Mouse (Mus musculus) embryonic facial prominence, embryonic 14.5 days (tissue): Measurements from ENCODE around the gene Elovl2. TPM values are rescaled to one million over a fixed set of nuclear protein-coding genes. Genes with fewer than 3 reads are reported as not detected.
"Not testable (repeated sequence)": the region's sequence is repeated elsewhere in the genome, so short reads cannot be mapped to it uniquely, and the experiment has no call there.

Source experiments
- ATAC-seq: fragments of 200-750 bp; cut with Nextera tagmentation; 2 replicates; pipeline ENCODE4 v1.8.0; 2017; ENCODE audit warnings: low read depth, moderate number of reproducible peaks, moderate TSS enrichment
- DNase-seq: peaks from one replicate; pipeline ENCODE4 v3.0.0-alpha.2; 2015; ENCODE audit warnings: low spot score
- H3K27ac ChIP-seq: fragments of 300-500 bp; sonication (generic); replicated peaks from 2 replicates; pipeline ENCODE4 v1.5.1; 2014; ENCODE audit warnings: low read depth, mild to moderate bottlenecking, low read length, moderate library complexity
- H3K27me3 ChIP-seq: fragments of 300-500 bp; sonication (generic); replicated peaks from 2 replicates; pipeline ENCODE4 v1.6.1; 2014; ENCODE audit warnings: low read length; ENCODE audit not compliant: control insufficient read depth, insufficient read depth
- H3K36me3 ChIP-seq: fragments of 300-500 bp; sonication (generic); 2 replicates; pipeline ENCODE4 v1.6.1; 2014; ENCODE audit warnings: low read length, mixed read lengths; ENCODE audit not compliant: control insufficient read depth, insufficient read depth
- H3K4me1 ChIP-seq: fragments of 300-500 bp; sonication (generic); 2 replicates; pipeline ENCODE4 v1.6.1; 2014; ENCODE audit warnings: antibody characterized with exemption, low read length; ENCODE audit not compliant: control insufficient read depth, insufficient read depth
- H3K4me2 ChIP-seq: fragments of 300-500 bp; sonication (generic); 2 replicates; pipeline ENCODE4 v1.6.1; 2014; ENCODE audit warnings: low read depth, mild to moderate bottlenecking, low read length, moderate library complexity, mixed read lengths
- H3K4me3 ChIP-seq: fragments of 300-500 bp; sonication (generic); 2 replicates; pipeline ENCODE4 v1.5.1; 2014; ENCODE audit warnings: low read depth, mild to moderate bottlenecking, low read length
- H3K9ac ChIP-seq: fragments of 300-500 bp; sonication (generic); 2 replicates; pipeline ENCODE4 v1.6.1; 2014; ENCODE audit warnings: low read depth, mild to moderate bottlenecking, low read length, moderate library complexity, mixed read lengths
- H3K9me3 ChIP-seq: fragments of 300-500 bp; sonication (generic); 2 replicates; pipeline ENCODE4 v1.6.1; 2016; ENCODE audit warnings: low read length; ENCODE audit not compliant: control insufficient read depth
- WGBS: fragments of 180-500 bp; shearing (Covaris S2); extraction: QIAGEN DNeasy Blood & Tissue Kit; methylation state at CpG from one replicate; pipeline ENCODE4 v1.1.7; 2014; 5-methylcytosine and 5-hydroxymethylcytosine counted together
- polyA plus RNA-seq: library from polyadenylated mRNA; unstranded; fragments of >200 nt; fragmentation: Nextera tagmentation; extraction: Ambion mirVana; gene quantifications from 2 replicates; pipeline ENCODE4 v1.2.1, GENCODE M21; 2014

The Elovl2 gene
- polyA plus RNA-seq, 1 experiment from 2014 or later, result 2.8 TPM

- H3K4me1 ChIP-seq, result no peaks in the 10 kb centered on the region
- H3K9me3 ChIP-seq, result no peaks in the 10 kb centered on the region
- DNase-seq (no peak), ATAC-seq (no peak)
- no peak overlapping the region for H3K27ac ChIP-seq
- H3K27me3 ChIP-seq, result no peaks in the 10 kb centered on the region
- no peak overlapping the region for H3K4me2 ChIP-seq
- 89% methylated on average over 5 of the region's 5 CpGs for WGBS
- H3K36me3 ChIP-seq, result no peaks in the 10 kb centered on the region
- no peak overlapping the region for H3K9ac ChIP-seq
- no peak overlapping the region for H3K4me3 ChIP-seq
Measured at GRCm38 (mm10) chr13:41206241-41206640, 14.0 kb downstream of the Elovl2 start.

DNA sequence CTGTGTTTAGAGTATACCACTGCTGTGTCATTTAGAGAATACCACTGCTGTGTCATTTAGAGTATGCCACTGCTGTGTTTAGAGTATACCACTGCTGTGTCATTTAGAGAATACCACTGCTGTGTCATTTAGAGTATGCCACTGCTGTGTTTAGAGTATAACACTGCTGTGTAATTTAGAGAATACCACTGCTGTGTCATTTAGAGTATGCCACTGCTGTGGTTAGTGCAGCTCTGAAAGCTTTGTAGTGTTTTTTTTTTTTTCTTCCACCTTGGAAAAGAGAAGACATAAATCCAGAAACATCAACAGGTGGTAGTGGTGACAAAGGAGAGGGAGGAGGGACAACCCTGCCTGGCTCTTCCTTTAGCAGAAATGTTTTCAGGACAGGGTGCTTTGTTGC is 14.6 kb downstream of the Elovl2 start:
- not testable (repeated sequence) for H3K4me3 ChIP-seq

GRCm38 (mm10) chr13:41203691-41204090 is 16.5 kb downstream of the Elovl2 start:
- H3K4me1 ChIP-seq, result no peaks in the 10 kb centered on the region
- H3K27ac ChIP-seq, result no peak overlapping the region
- H3K4me2 ChIP-seq, result no peak overlapping the region
- no peaks in the 10 kb centered on the region for H3K27me3 ChIP-seq
- no peaks in the 10 kb centered on the region for H3K9me3 ChIP-seq
- ATAC-seq (no peak), DNase-seq (no peak)
- H3K4me3 ChIP-seq, result no peak overlapping the region
- H3K36me3 ChIP-seq, result no peaks in the 10 kb centered on the region
- 63% methylated on average over 9 of the region's 9 CpGs for WGBS
- H3K9ac ChIP-seq, result no peak overlapping the region

More for the DNA sequence above, 14.6 kb downstream of the Elovl2 start:
- not testable (repeated sequence) for H3K9ac ChIP-seq, DNase-seq, H3K36me3 ChIP-seq, H3K27ac ChIP-seq, H3K4me2 ChIP-seq, H3K4me1 ChIP-seq, H3K9me3 ChIP-seq, H3K27me3 ChIP-seq, ATAC-seq

DNA sequence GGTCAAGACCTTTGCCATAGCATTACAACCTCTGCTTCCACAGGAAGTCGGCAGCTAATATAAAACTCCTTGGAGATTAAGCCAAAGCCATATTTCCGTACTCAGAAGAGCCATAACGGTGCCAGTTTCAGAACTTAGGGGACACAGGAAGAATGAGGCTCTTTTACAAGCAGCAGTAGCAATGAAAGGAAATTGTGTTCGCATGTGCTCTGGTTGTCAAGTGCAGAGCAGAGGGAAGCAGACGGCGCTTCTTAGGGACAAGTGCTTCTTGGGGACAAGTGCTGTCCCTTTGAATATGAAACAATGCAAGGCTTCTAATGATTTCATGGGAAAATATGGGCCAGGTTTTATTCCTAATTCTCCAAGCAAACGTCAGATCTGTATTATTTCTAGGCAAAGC is 16.9 kb downstream of the Elovl2 start:
- Histone ChIP-seq H3K9ac (no peak overlapping the region), H3K27me3 (no peaks in the 10 kb centered on the region), H3K4me3 (no peak overlapping the region), H3K4me1 (no peaks in the 10 kb centered on the region), H3K9me3 (no peaks in the 10 kb centered on the region), H3K36me3 (no peaks in the 10 kb centered on the region), H3K27ac (no peak overlapping the region), H3K4me2 (no peak overlapping the region)
- ATAC-seq (no peak), DNase-seq (no peak)
- 46% methylated on average over 7 of the region's 7 CpGs for WGBS

- Histone ChIP-seq H3K27me3 (no peaks in the 10 kb centered on the region), H3K9ac (no peak overlapping the region), H3K9me3 (no peaks in the 10 kb centered on the region), H3K27ac (no peak overlapping the region), H3K4me3 (no peak overlapping the region), H3K4me2 (no peak overlapping the region), H3K36me3 (no peaks in the 10 kb centered on the region), H3K4me1 (no peaks in the 10 kb centered on the region)
- 74% methylated on average over 2 of the region's 2 CpGs for WGBS
- ATAC-seq, result no peak
- no peak for DNase-seq
Measured at GRCm38 (mm10) chr13:41200861-41201260, 19.3 kb downstream of the Elovl2 start.

DNA sequence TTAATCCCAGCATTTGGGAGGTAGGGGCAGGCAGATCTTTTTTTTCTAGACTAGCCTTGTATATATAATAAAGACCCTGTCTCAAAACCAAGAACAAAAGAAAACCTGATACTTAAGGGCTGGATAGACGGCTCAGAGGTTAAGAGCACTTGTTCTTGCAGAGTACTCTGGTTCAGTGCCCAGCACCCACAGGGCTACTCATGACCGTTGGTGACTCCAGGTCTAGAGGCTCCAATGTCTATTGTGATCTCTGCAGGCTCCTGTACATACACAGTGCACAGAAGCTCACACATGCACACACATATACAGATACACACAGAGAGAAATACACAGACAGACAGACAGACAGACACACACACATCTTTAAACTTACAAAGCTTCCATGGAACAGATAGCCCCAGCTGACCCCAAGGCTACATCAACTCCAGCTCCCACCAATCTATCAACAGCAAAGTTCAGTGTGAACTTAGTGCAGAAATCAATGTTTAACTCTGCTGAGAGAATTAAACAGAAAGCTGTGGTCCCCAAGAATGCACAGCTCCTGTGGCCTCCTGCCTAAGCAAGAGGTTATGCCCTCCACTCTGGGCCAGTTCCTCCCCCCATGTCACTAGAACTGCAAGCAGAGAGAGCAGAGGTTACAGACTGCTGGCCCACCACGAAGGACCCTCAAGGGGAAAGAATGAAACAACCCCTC is 24.4 kb downstream of the Elovl2 start:
- Histone ChIP-seq H3K9me3 (no peaks in the 10 kb centered on the region), H3K4me3 (no peak overlapping the region), H3K4me2 (no peak overlapping the region), H3K27ac (no peak overlapping the region), H3K9ac (no peak overlapping the region), H3K4me1 (no peaks in the 10 kb centered on the region), H3K27me3 (no peaks in the 10 kb centered on the region), H3K36me3 (no peaks in the 10 kb centered on the region; the same call in 1 of the 2 replicates)
- 51% methylated on average over 3 of the region's 3 CpGs for WGBS
- DNase-seq (no peak), ATAC-seq (no peak)

- H3K27ac ChIP-seq, result no peak overlapping the region
- H3K4me3 ChIP-seq, result no peak overlapping the region
- H3K27me3 ChIP-seq, result no peaks in the 10 kb centered on the region
- H3K9ac ChIP-seq, result no peak overlapping the region
- no peak overlapping the region for H3K4me2 ChIP-seq
- H3K4me1 ChIP-seq, result no peaks in the 10 kb centered on the region
- ATAC-seq (no peak), DNase-seq (no peak)
- 85% methylated on average over 6 of the region's 6 CpGs for WGBS
- H3K36me3 ChIP-seq, result no peaks in the 10 kb centered on the region; the same call in 1 of the 2 replicates
- no peaks in the 10 kb centered on the region for H3K9me3 ChIP-seq
Measured at GRCm38 (mm10) chr13:41187886-41188285, 32.3 kb downstream of the Elovl2 start.

DNA sequence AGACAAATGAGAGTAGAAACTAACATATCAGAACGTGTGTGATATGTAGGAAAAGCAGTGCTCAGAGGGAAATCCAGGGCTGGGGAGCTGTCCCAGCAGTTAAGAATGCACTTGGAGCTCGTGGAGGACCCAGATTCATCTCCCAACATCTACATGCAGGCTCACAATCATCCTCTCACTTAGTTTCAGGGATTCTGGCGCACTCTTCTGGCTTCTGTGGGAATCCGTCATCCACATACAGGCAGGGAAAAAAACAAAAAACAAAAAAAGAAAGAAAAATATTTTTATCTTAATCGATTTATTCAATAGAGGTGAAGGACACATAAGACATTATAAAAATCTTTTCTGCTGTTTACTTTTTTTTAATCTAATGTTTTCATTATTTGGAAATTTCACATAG is 61.8 kb downstream of the Elovl2 start:
- no peak overlapping the region for H3K4me2 ChIP-seq
- 54% methylated on average over 5 of the region's 5 CpGs for WGBS
- H3K27me3 ChIP-seq, result no peaks in the 10 kb centered on the region
- H3K9ac ChIP-seq, result no peak overlapping the region
- H3K4me3 ChIP-seq, result no peak overlapping the region
- no peak overlapping the region for H3K27ac ChIP-seq
- DNase-seq, result peak; percentile 19
- H3K9me3 ChIP-seq, result peaks cover 5% of the 10 kb centered on the region; the same call in 1 of the 2 replicates
- ATAC-seq, result no peak
- no peaks in the 10 kb centered on the region for H3K4me1 ChIP-seq
- no peaks in the 10 kb centered on the region for H3K36me3 ChIP-seq

DNA sequence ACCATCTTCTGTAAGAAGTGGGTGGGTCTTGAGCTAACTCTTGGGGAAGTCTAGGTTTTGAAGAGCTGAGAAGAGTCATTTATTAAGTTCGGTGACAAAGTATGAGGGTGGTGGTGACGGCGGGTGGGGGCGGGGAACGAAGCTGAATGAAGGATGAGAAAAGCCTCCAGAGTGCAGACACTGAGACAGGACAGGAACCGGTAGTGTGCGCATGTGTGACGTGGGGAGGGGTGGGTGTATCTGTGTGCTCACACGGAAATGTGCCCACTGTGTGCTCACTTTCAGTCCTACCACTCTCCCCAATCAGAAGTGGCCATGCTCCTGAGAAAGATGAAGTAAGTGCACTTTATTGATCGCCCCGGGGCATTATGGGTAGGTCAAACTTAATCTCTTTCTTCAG is 67.1 kb downstream of the Elovl2 start:
- Histone ChIP-seq H3K9ac (no peak overlapping the region), H3K36me3 (no peaks in the 10 kb centered on the region), H3K4me3 (no peak overlapping the region), H3K27me3 (no peaks in the 10 kb centered on the region), H3K4me1 (no peaks in the 10 kb centered on the region), H3K9me3 (peaks cover 5% of the 10 kb centered on the region; the same call in 1 of the 2 replicates), H3K27ac (no peak overlapping the region), H3K4me2 (no peak overlapping the region)
- ATAC-seq (no peak), DNase-seq (no peak)
- 85% methylated on average over 11 of the region's 11 CpGs for WGBS
